Comparison of ENCODE assay signal across 8 mouse cellular contexts in the genomic region with DNA sequence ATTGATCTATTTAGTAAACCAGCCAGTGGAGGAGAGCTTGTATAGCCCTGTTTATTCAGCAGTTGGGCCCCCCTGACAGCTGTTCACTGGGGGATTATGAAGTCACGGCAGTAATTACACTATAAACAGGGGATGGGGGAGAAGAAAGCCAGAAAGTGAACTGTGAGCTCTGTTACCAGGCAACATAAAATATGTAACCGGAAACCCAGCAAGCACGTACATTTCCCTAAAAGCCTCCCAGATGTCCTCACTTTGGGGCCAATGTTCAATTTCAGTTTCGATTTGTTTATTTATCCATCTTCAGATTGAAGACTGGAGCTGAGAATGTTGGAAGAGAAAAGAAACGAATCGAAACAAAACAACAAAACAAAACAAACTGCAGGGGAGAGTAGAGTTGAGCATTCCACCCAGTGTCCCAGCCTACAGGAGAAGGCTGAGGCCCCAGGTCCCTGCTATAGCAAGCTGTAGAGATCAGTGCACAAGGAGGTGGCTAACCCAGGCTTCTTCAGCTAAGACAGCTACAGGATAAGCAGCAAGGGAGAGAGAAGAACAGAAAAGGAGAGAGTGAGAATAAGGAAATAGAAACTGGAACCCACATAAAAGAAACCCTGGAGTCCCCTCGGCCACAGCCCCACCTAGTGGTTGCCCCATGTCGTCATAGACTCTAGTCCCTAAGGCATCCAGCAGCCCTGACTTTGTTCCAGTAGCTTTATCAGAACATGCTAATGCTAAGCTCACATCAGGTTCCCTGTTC.
DNase-seq lines count a peak whose midpoint lies in the region; ATAC-seq and TF ChIP-seq lines count a peak whose summit lies in the region.

No protein-coding gene starts in this region.

- peak; percentile 31 for DNase-seq in midbrain, embryonic 10.5 days (ENCODE audit: low spot score)
- DNase-seq in kidney, postnatal 0 days (ENCODE audit: low spot score) = peak; percentile 79
- peak; percentile 65 for DNase-seq in lung, embryonic 14.5 days
- peak; percentile 5 for DNase-seq in ovary, adult 18-20 months (ENCODE audit: low spot score)
- DNase-seq in thymus, postnatal 36 days = peak; percentile 70 to 76

- H3K27me3 ChIP-seq in midbrain, embryonic 10.5 days (ENCODE audit: low read depth, poor library complexity, severe bottlenecking) = peaks cover 14% of the 10 kb centered on the region; the same call in 1 of the 2 replicates
- no peaks in the 10 kb centered on the region for H3K27me3 ChIP-seq in midbrain, embryonic 16.5 days (ENCODE audit: control insufficient read depth, insufficient read depth, low read depth, low read length)
- H3K27me3 ChIP-seq in heart, embryonic 15.5 days = no peaks in the 10 kb centered on the region
- no peaks in the 10 kb centered on the region for H3K27me3 ChIP-seq in kidney, postnatal 0 days (ENCODE audit: insufficient read depth, low read length)
- 0 out of 2 replicates have a peak, but pooled peaks cover 2% of the 10 kb centered on the region for H3K27me3 ChIP-seq in lung, embryonic 14.5 days (ENCODE audit: insufficient read depth, low read length)

- H3K9ac ChIP-seq in midbrain, embryonic 16.5 days (ENCODE audit: low read depth, low read length) = no peak overlapping the region
- no peak overlapping the region for H3K9ac ChIP-seq in heart, embryonic 15.5 days
- H3K9ac ChIP-seq in kidney, postnatal 0 days (ENCODE audit: low read depth, low read length) = no peak overlapping the region
- no peak overlapping the region for H3K9ac ChIP-seq in lung, embryonic 14.5 days

- no peak overlapping the region for H3K4me2 ChIP-seq in midbrain, embryonic 16.5 days (ENCODE audit: low read length)
- 0 out of 2 replicates have a peak overlapping the region, but pooled peaks have one; percentile 4 for H3K4me2 ChIP-seq in heart, embryonic 15.5 days
- H3K4me2 ChIP-seq in kidney, postnatal 0 days (ENCODE audit: low read length) = peak overlapping the region; percentile 33
- peak overlapping the region; percentile 37 for H3K4me2 ChIP-seq in lung, embryonic 14.5 days

- no peak for TF ChIP-seq POLR2A in cortical plate, adult 2 months (IDR thresholded peaks at IDR 0.05; ENCODE audit: extremely low read depth, insufficient read depth, low read length)

- TF ChIP-seq CTCF in cortical plate, adult 2 months (IDR thresholded peaks at IDR 0.05; ENCODE audit: extremely low read depth, insufficient read depth, low read length) = peak; percentile 51
- TF ChIP-seq CTCF in kidney, postnatal 0 days (IDR thresholded peaks at IDR 0.05; ENCODE audit: low read depth) = peak; percentile 70
- peak; percentile 68 for TF ChIP-seq CTCF in lung, embryonic 14.5 days (IDR thresholded peaks at IDR 0.05; ENCODE audit: low read depth)

- no peaks in the 10 kb centered on the region for H3K9me3 ChIP-seq in midbrain, embryonic 10.5 days (replicated peaks)
- no peaks in the 10 kb centered on the region for H3K9me3 ChIP-seq in midbrain, embryonic 16.5 days (replicated peaks; ENCODE audit: control insufficient read depth, low read length, poor library complexity, severe bottlenecking)
- H3K9me3 ChIP-seq in heart, embryonic 15.5 days (replicated peaks) = no peaks in the 10 kb centered on the region
- no peaks in the 10 kb centered on the region for H3K9me3 ChIP-seq in kidney, postnatal 0 days (replicated peaks; ENCODE audit: low read length)
- no peaks in the 10 kb centered on the region for H3K9me3 ChIP-seq in lung, embryonic 14.5 days (ENCODE audit: low read depth, low read length)

- H3K4me1 ChIP-seq in midbrain, embryonic 10.5 days = peaks cover 24% of the 10 kb centered on the region
- H3K4me1 ChIP-seq in midbrain, embryonic 16.5 days (ENCODE audit: control insufficient read depth, insufficient read depth, low read length) = peaks cover 15% of the 10 kb centered on the region
- no peaks in the 10 kb centered on the region for H3K4me1 ChIP-seq in cortical plate, adult 2 months (ENCODE audit: control insufficient read depth, insufficient read depth, low read length)
- H3K4me1 ChIP-seq in heart, embryonic 15.5 days (replicated peaks) = no peaks in the 10 kb centered on the region
- no peaks in the 10 kb centered on the region for H3K4me1 ChIP-seq in kidney, postnatal 0 days (replicated peaks; ENCODE audit: insufficient read depth, low read length)
- H3K4me1 ChIP-seq in lung, embryonic 14.5 days (ENCODE audit: insufficient read depth) = 0 out of 2 replicates have a peak, but pooled peaks cover 5% of the 10 kb centered on the region

- no peak for ATAC-seq in midbrain, embryonic 16.5 days
- ATAC-seq in heart, embryonic 15.5 days (replicated peaks; ENCODE audit: insufficient number of reproducible peaks, insufficient read depth, low FRiP score, low read depth) = no peak
- no peak for ATAC-seq in kidney, postnatal 0 days (replicated peaks; ENCODE audit: low FRiP score, low read depth)
- ATAC-seq in lung, embryonic 14.5 days (ENCODE audit: insufficient read depth) = peak; percentile 78

- no peak overlapping the region for H3K4me3 ChIP-seq in midbrain, embryonic 10.5 days
- no peak overlapping the region for H3K4me3 ChIP-seq in midbrain, embryonic 16.5 days (ENCODE audit: low read depth, low read length)
- no peak overlapping the region for H3K4me3 ChIP-seq in cortical plate, adult 2 months (ENCODE audit: insufficient read depth, low read length)
- no peak overlapping the region for H3K4me3 ChIP-seq in heart, embryonic 15.5 days
- no peak overlapping the region for H3K4me3 ChIP-seq in kidney, postnatal 0 days (replicated peaks; ENCODE audit: low read depth, low read length)
- H3K4me3 ChIP-seq in lung, embryonic 14.5 days (ENCODE audit: low read depth, low read length) = no peak overlapping the region

- 52% methylated on average over 8 of the region's 8 CpGs for WGBS in midbrain, embryonic 10.5 days
- WGBS in midbrain, embryonic 16.5 days = 39% methylated on average over 8 of the region's 8 CpGs
- 58% methylated on average over 8 of the region's 8 CpGs for WGBS in heart, embryonic 15.5 days
- WGBS in kidney, postnatal 0 days = 47% methylated on average over 8 of the region's 8 CpGs
- WGBS in lung, embryonic 14.5 days = 22% methylated on average over 8 of the region's 8 CpGs

- no peak overlapping the region for H3K27ac ChIP-seq in midbrain, embryonic 10.5 days (replicated peaks)
- H3K27ac ChIP-seq in midbrain, embryonic 16.5 days (ENCODE audit: low read length) = no peak overlapping the region
- H3K27ac ChIP-seq in cortical plate, adult 2 months (ENCODE audit: insufficient read depth, low read length) = no peak overlapping the region
- no peak overlapping the region for H3K27ac ChIP-seq in heart, embryonic 15.5 days
- no peak overlapping the region for H3K27ac ChIP-seq in kidney, postnatal 0 days
- no peak overlapping the region for H3K27ac ChIP-seq in lung, embryonic 14.5 days (ENCODE audit: low read depth)

- no peaks in the 10 kb centered on the region for H3K36me3 ChIP-seq in midbrain, embryonic 10.5 days
- H3K36me3 ChIP-seq in midbrain, embryonic 16.5 days (ENCODE audit: control insufficient read depth, insufficient read depth, low read length) = no peaks in the 10 kb centered on the region
- no peaks in the 10 kb centered on the region for H3K36me3 ChIP-seq in heart, embryonic 15.5 days
- H3K36me3 ChIP-seq in kidney, postnatal 0 days (ENCODE audit: insufficient read depth, low read length) = no peaks in the 10 kb centered on the region
- H3K36me3 ChIP-seq in lung, embryonic 14.5 days (ENCODE audit: insufficient read depth) = no peaks in the 10 kb centered on the region

Comparison
In these comparisons a context has a peak if more than half of its experiments do, and no peak if none do; other contexts are left out.
1. DNase-seq: peak in every context shown above with its lines; median percentile 79 in kidney, postnatal 0 days; 73 in thymus, postnatal 36 days; 65 in lung, embryonic 14.5 days; 31 in midbrain, embryonic 10.5 days; 5 in ovary, adult 18-20 months.